Mouse (Mus musculus): ENCODE measurements around the gene C1s2. TPM values are rescaled to one million over a fixed set of nuclear protein-coding genes. Genes with fewer than 3 reads are reported as not detected.
"Not testable (repeated sequence)": the region's sequence is repeated elsewhere in the genome, so short reads cannot be mapped to it uniquely, and the experiment has no call there.

C1s2 gene
- polyA plus RNA-seq (2015; fragmentation: Nextera tagmentation; extraction: Ambion mirVana), result 0.05 and 0.06 TPM in 2 replicates

GRCm38 (mm10) chr6:124635985-124636384, at the start of gene C1s2:
Gene C1s2 (minus strand): TSS chr6:124636085.
- H3K27me3 ChIP-seq (ENCODE audit: control insufficient read depth, insufficient read depth, low read length); H3K36me3 ChIP-seq (ENCODE audit: control insufficient read depth, insufficient read depth); H3K9me3 ChIP-seq (replicated peaks; ENCODE audit: control insufficient read depth, low read length); H3K9ac ChIP-seq (ENCODE audit: low read length); H3K27ac ChIP-seq (ENCODE audit: low read length); ATAC-seq (replicated peaks; ENCODE audit: extremely low read depth, insufficient read depth, low FRiP score); H3K4me3 ChIP-seq (ENCODE audit: low read length); H3K4me1 ChIP-seq (ENCODE audit: control insufficient read depth, insufficient read depth, low read length); H3K4me2 ChIP-seq (ENCODE audit: low read depth, low read length): not testable (repeated sequence)
- 59% methylated on average over 2 of the region's 2 CpGs for WGBS

GRCm38 (mm10) chr6:124683591-124684417, 47.9 kb upstream of the C1s2 start:
- H3K27ac ChIP-seq (ENCODE audit: low read length), result peak overlapping the region; percentile 3; the same call in 1 of the 2 replicates

GRCm38 (mm10) chr6:124682291-124682690, 46.4 kb upstream of the C1s2 start:
- H3K4me2 ChIP-seq (ENCODE audit: low read depth, low read length); H3K27me3 ChIP-seq (ENCODE audit: control insufficient read depth, insufficient read depth, low read length); H3K9ac ChIP-seq (ENCODE audit: low read length); H3K27ac ChIP-seq (ENCODE audit: low read length); ATAC-seq (replicated peaks; ENCODE audit: extremely low read depth, insufficient read depth, low FRiP score); H3K36me3 ChIP-seq (ENCODE audit: control insufficient read depth, insufficient read depth); H3K4me3 ChIP-seq (ENCODE audit: low read length); H3K9me3 ChIP-seq (replicated peaks; ENCODE audit: control insufficient read depth, low read length): not testable (repeated sequence)
- H3K4me1 ChIP-seq (ENCODE audit: control insufficient read depth, insufficient read depth, low read length), result peaks cover 14% of the 10 kb centered on the region
- 78% methylated on average over 6 of the region's 6 CpGs for WGBS

More at GRCm38 (mm10) chr6:124683591-124684417, 47.9 kb upstream of the C1s2 start:
- Histone ChIP-seq H3K4me1 (ENCODE audit: control insufficient read depth, insufficient read depth, low read length) (peaks cover 14% of the 10 kb centered on the region), H3K9me3 (replicated peaks; ENCODE audit: control insufficient read depth, low read length) (no peaks in the 10 kb centered on the region), H3K36me3 (ENCODE audit: control insufficient read depth, insufficient read depth) (no peaks in the 10 kb centered on the region), H3K4me2 (ENCODE audit: low read depth, low read length) (no peak overlapping the region), H3K27me3 (ENCODE audit: control insufficient read depth, insufficient read depth, low read length) (no peaks in the 10 kb centered on the region), H3K4me3 (ENCODE audit: low read length) (no peak overlapping the region), H3K9ac (ENCODE audit: low read length) (no peak overlapping the region; the same call in 1 of the 2 replicates)
- WGBS, result 57% methylated on average over 14 of the region's 14 CpGs
- 0 out of 2 replicates have a peak, but pooled peaks have one; percentile 53 for ATAC-seq (replicated peaks; ENCODE audit: extremely low read depth, insufficient read depth, low FRiP score)

GRCm38 (mm10) chr6:124679486-124679885, 43.6 kb upstream of the C1s2 start:
- no peak overlapping the region for H3K4me3 ChIP-seq (ENCODE audit: low read length)
- peaks cover 14% of the 10 kb centered on the region for H3K4me1 ChIP-seq (ENCODE audit: control insufficient read depth, insufficient read depth, low read length)
- 95% methylated on average over 3 of the region's 3 CpGs for WGBS

GRCm38 (mm10) chr6:124678769-124679168, 42.9 kb upstream of the C1s2 start:
- no peak overlapping the region for H3K4me2 ChIP-seq (ENCODE audit: low read depth, low read length)
- no peak for ATAC-seq (replicated peaks; ENCODE audit: extremely low read depth, insufficient read depth, low FRiP score)
- peaks cover 4% of the 10 kb centered on the region; the same call in 1 of the 2 replicates for H3K36me3 ChIP-seq (ENCODE audit: control insufficient read depth, insufficient read depth)
- H3K27me3 ChIP-seq (ENCODE audit: control insufficient read depth, insufficient read depth, low read length), result no peaks in the 10 kb centered on the region
- H3K9ac ChIP-seq (ENCODE audit: low read length), result no peak overlapping the region
- H3K27ac ChIP-seq (ENCODE audit: low read length), result no peak overlapping the region
- H3K4me1 ChIP-seq (ENCODE audit: control insufficient read depth, insufficient read depth, low read length), result peaks cover 12% of the 10 kb centered on the region
- 74% methylated on average over 7 of the region's 7 CpGs for WGBS
- no peak overlapping the region for H3K4me3 ChIP-seq (ENCODE audit: low read length)
- no peaks in the 10 kb centered on the region for H3K9me3 ChIP-seq (replicated peaks; ENCODE audit: control insufficient read depth, low read length)

More at GRCm38 (mm10) chr6:124679486-124679885, 43.6 kb upstream of the C1s2 start:
- H3K9me3 ChIP-seq (replicated peaks; ENCODE audit: control insufficient read depth, low read length), result no peaks in the 10 kb centered on the region
- no peak overlapping the region for H3K27ac ChIP-seq (ENCODE audit: low read length)
- H3K36me3 ChIP-seq (ENCODE audit: control insufficient read depth, insufficient read depth), result peaks cover 2% of the 10 kb centered on the region; the same call in 1 of the 2 replicates
- no peak overlapping the region for H3K9ac ChIP-seq (ENCODE audit: low read length)
- no peak overlapping the region for H3K4me2 ChIP-seq (ENCODE audit: low read depth, low read length)
- no peaks in the 10 kb centered on the region for H3K27me3 ChIP-seq (ENCODE audit: control insufficient read depth, insufficient read depth, low read length)
- no peak for ATAC-seq (replicated peaks; ENCODE audit: extremely low read depth, insufficient read depth, low FRiP score)

GRCm38 (mm10) chr6:124676171-124676570, 40.3 kb upstream of the C1s2 start:
- no peak for ATAC-seq (replicated peaks; ENCODE audit: extremely low read depth, insufficient read depth, low FRiP score)

GRCm38 (mm10) chr6:124674591-124674990, 38.7 kb upstream of the C1s2 start:
- 97% methylated on average over 7 of the region's 7 CpGs for WGBS

More at GRCm38 (mm10) chr6:124676171-124676570, 40.3 kb upstream of the C1s2 start:
- Histone ChIP-seq H3K27me3 (ENCODE audit: control insufficient read depth, insufficient read depth, low read length) (no peaks in the 10 kb centered on the region), H3K4me2 (ENCODE audit: low read depth, low read length) (no peak overlapping the region), H3K9me3 (replicated peaks; ENCODE audit: control insufficient read depth, low read length) (no peaks in the 10 kb centered on the region), H3K27ac (ENCODE audit: low read length) (no peak overlapping the region), H3K4me1 (ENCODE audit: control insufficient read depth, insufficient read depth, low read length) (peaks cover 3% of the 10 kb centered on the region; the same call in 1 of the 2 replicates), H3K9ac (ENCODE audit: low read length) (no peak overlapping the region), H3K36me3 (ENCODE audit: control insufficient read depth, insufficient read depth) (peaks cover 4% of the 10 kb centered on the region; the same call in 1 of the 2 replicates), H3K4me3 (ENCODE audit: low read length) (no peak overlapping the region)
- WGBS, result 79% methylated on average over 6 of the region's 6 CpGs

GRCm38 (mm10) chr6:124673619-124674018, 37.7 kb upstream of the C1s2 start:
- Histone ChIP-seq H3K4me3 (ENCODE audit: low read length) (no peak overlapping the region), H3K36me3 (ENCODE audit: control insufficient read depth, insufficient read depth) (peaks cover 4% of the 10 kb centered on the region; the same call in 1 of the 2 replicates), H3K4me1 (ENCODE audit: control insufficient read depth, insufficient read depth, low read length) (no peaks in the 10 kb centered on the region; the same call in 1 of the 2 replicates), H3K27me3 (ENCODE audit: control insufficient read depth, insufficient read depth, low read length) (no peaks in the 10 kb centered on the region), H3K4me2 (ENCODE audit: low read depth, low read length) (no peak overlapping the region), H3K9me3 (replicated peaks; ENCODE audit: control insufficient read depth, low read length) (no peaks in the 10 kb centered on the region), H3K9ac (ENCODE audit: low read length) (no peak overlapping the region), H3K27ac (ENCODE audit: low read length) (no peak overlapping the region)
- WGBS, result 81% methylated on average over 9 of the region's 9 CpGs
- ATAC-seq (replicated peaks; ENCODE audit: extremely low read depth, insufficient read depth, low FRiP score), result no peak

More at GRCm38 (mm10) chr6:124674591-124674990, 38.7 kb upstream of the C1s2 start:
- no peaks in the 10 kb centered on the region for H3K27me3 ChIP-seq (ENCODE audit: control insufficient read depth, insufficient read depth, low read length)
- no peaks in the 10 kb centered on the region for H3K9me3 ChIP-seq (replicated peaks; ENCODE audit: control insufficient read depth, low read length)
- no peak overlapping the region for H3K4me3 ChIP-seq (ENCODE audit: low read length)
- H3K4me1 ChIP-seq (ENCODE audit: control insufficient read depth, insufficient read depth, low read length), result peaks cover 3% of the 10 kb centered on the region; the same call in 1 of the 2 replicates
- H3K9ac ChIP-seq (ENCODE audit: low read length), result no peak overlapping the region
- peaks cover 4% of the 10 kb centered on the region; the same call in 1 of the 2 replicates for H3K36me3 ChIP-seq (ENCODE audit: control insufficient read depth, insufficient read depth)
- no peak overlapping the region for H3K27ac ChIP-seq (ENCODE audit: low read length)
- ATAC-seq (replicated peaks; ENCODE audit: extremely low read depth, insufficient read depth, low FRiP score), result no peak
- H3K4me2 ChIP-seq (ENCODE audit: low read depth, low read length), result no peak overlapping the region

- no peak overlapping the region for H3K27ac ChIP-seq (ENCODE audit: low read length)
- no peaks in the 10 kb centered on the region for H3K27me3 ChIP-seq (ENCODE audit: control insufficient read depth, insufficient read depth, low read length)
- no peak overlapping the region for H3K4me2 ChIP-seq (ENCODE audit: low read depth, low read length)
- H3K4me3 ChIP-seq (ENCODE audit: low read length), result no peak overlapping the region
- 65% methylated on average over 6 of the region's 6 CpGs for WGBS
- no peaks in the 10 kb centered on the region for H3K9me3 ChIP-seq (replicated peaks; ENCODE audit: control insufficient read depth, low read length)
- no peak for ATAC-seq (replicated peaks; ENCODE audit: extremely low read depth, insufficient read depth, low FRiP score)
- no peak overlapping the region for H3K9ac ChIP-seq (ENCODE audit: low read length)
- no peaks in the 10 kb centered on the region; the same call in 1 of the 2 replicates for H3K4me1 ChIP-seq (ENCODE audit: control insufficient read depth, insufficient read depth, low read length)
- peaks cover 4% of the 10 kb centered on the region; the same call in 1 of the 2 replicates for H3K36me3 ChIP-seq (ENCODE audit: control insufficient read depth, insufficient read depth)
Observed at GRCm38 (mm10) chr6:124672100-124672499, 36.2 kb upstream of the C1s2 start.
